Mouse (Mus musculus) heart, embryonic 15.5 days (tissue): ENCODE data around the gene Sord. TPM values are rescaled to one million over a fixed set of nuclear protein-coding genes. Genes with fewer than 3 reads are reported as not detected.

ENCODE experiments used
- ATAC-seq: fragments of 200-750 bp; cut with Nextera tagmentation; replicated peaks from 2 replicates; pipeline ENCODE4 v1.8.0; 2017; ENCODE audit warnings: low read depth, moderate TSS enrichment; ENCODE audit not compliant: insufficient number of reproducible peaks, insufficient read depth, low FRiP score
- H3K27ac ChIP-seq: fragments of 300-500 bp; sonication (generic); 2 replicates; pipeline ENCODE4 v1.5.1; 2015; ENCODE audit warnings: mild to moderate bottlenecking, inconsistent platforms
- H3K27me3 ChIP-seq: fragments of 300-500 bp; sonication (generic); 2 replicates; pipeline ENCODE4 v1.6.1; 2015; ENCODE audit warnings: inconsistent platforms
- H3K36me3 ChIP-seq: fragments of 300-500 bp; sonication (generic); 2 replicates; pipeline ENCODE4 v1.6.1; 2015; ENCODE audit warnings: mild to moderate bottlenecking, inconsistent platforms
- H3K4me1 ChIP-seq: fragments of 300-500 bp; sonication (generic); replicated peaks from 2 replicates; pipeline ENCODE4 v1.6.1; 2015; ENCODE audit warnings: inconsistent platforms
- H3K4me2 ChIP-seq: fragments of 300-500 bp; sonication (generic); 2 replicates; pipeline ENCODE4 v1.6.1; 2015; ENCODE audit warnings: inconsistent platforms, mild to moderate bottlenecking, moderate library complexity
- H3K4me3 ChIP-seq: fragments of 300-500 bp; sonication (generic); 2 replicates; pipeline ENCODE4 v1.5.1; 2015; ENCODE audit warnings: mild to moderate bottlenecking, inconsistent platforms
- H3K9ac ChIP-seq: fragments of 300-500 bp; sonication (generic); 2 replicates; pipeline ENCODE4 v1.6.1; 2015; ENCODE audit warnings: mild to moderate bottlenecking, inconsistent platforms
- H3K9me3 ChIP-seq: fragments of 300-500 bp; sonication (generic); replicated peaks from 2 replicates; pipeline ENCODE4 v1.6.1; 2016; ENCODE audit warnings: inconsistent platforms
- WGBS: fragments of 180-500 bp; shearing (Covaris S2); methylation state at CpG from one replicate; pipeline ENCODE4 v1.1.7; 2015; ENCODE audit warnings: mixed read lengths; 5-methylcytosine and 5-hydroxymethylcytosine counted together
- polyA plus RNA-seq: library from polyadenylated mRNA; unstranded; fragments of >200 nt; fragmentation: Nextera tagmentation; extraction: Ambion mirVana; gene quantifications from 2 replicates; pipeline ENCODE4 v1.2.1, GENCODE M21; 2015

Sord gene
- polyA plus RNA-seq, 1 experiment from 2014 or later: 56.4 TPM

GRCm38 (mm10) chr2:122221378-122221777 lies 13.2 kb upstream of the Sord start:
- 26% methylated on average over 4 of the region's 4 CpGs for WGBS
- H3K36me3 ChIP-seq: no peaks in the 10 kb centered on the region
- no peak overlapping the region for H3K4me2 ChIP-seq
- no peak overlapping the region for H3K4me3 ChIP-seq
- no peak for ATAC-seq
- H3K9ac ChIP-seq: no peak overlapping the region
- H3K27ac ChIP-seq: no peak overlapping the region
- H3K27me3 ChIP-seq: no peaks in the 10 kb centered on the region
- H3K4me1 ChIP-seq: no peaks in the 10 kb centered on the region; the same call in 1 of the 2 replicates
- H3K9me3 ChIP-seq: no peaks in the 10 kb centered on the region

- Histone ChIP-seq H3K4me2 (no peak overlapping the region), H3K9me3 (no peaks in the 10 kb centered on the region), H3K27ac (no peak overlapping the region), H3K36me3 (no peaks in the 10 kb centered on the region), H3K4me3 (no peak overlapping the region), H3K9ac (no peak overlapping the region), H3K27me3 (no peaks in the 10 kb centered on the region), H3K4me1 (no peaks in the 10 kb centered on the region; the same call in 1 of the 2 replicates)
- WGBS: 17% methylated on average over 5 of the region's 5 CpGs
- no peak for ATAC-seq
Measured at GRCm38 (mm10) chr2:122221798-122222197, 12.8 kb upstream of the Sord start.

- Histone ChIP-seq H3K27me3 (no peaks in the 10 kb centered on the region), H3K9ac (no peak overlapping the region), H3K27ac (no peak overlapping the region), H3K9me3 (no peaks in the 10 kb centered on the region), H3K36me3 (no peaks in the 10 kb centered on the region), H3K4me1 (no peaks in the 10 kb centered on the region; the same call in 1 of the 2 replicates), H3K4me2 (no peak overlapping the region), H3K4me3 (no peak overlapping the region)
- no peak for ATAC-seq
- WGBS: 70% methylated on average over 5 of the region's 5 CpGs
Measured at GRCm38 (mm10) chr2:122222272-122222671, 12.3 kb upstream of the Sord start.

GRCm38 (mm10) chr2:122223654-122224053 lies 10.9 kb upstream of the Sord start:
- Histone ChIP-seq H3K9me3 (no peaks in the 10 kb centered on the region), H3K4me3 (no peak overlapping the region), H3K4me2 (no peak overlapping the region), H3K27me3 (no peaks in the 10 kb centered on the region), H3K4me1 (no peaks in the 10 kb centered on the region; the same call in 1 of the 2 replicates), H3K9ac (no peak overlapping the region), H3K36me3 (no peaks in the 10 kb centered on the region), H3K27ac (no peak overlapping the region)
- ATAC-seq: no peak

GRCm38 (mm10) chr2:122230395-122230794 lies 4.2 kb upstream of the Sord start:
- Histone ChIP-seq H3K36me3 (no peaks in the 10 kb centered on the region), H3K4me2 (no peak overlapping the region), H3K27ac (no peak overlapping the region), H3K27me3 (no peaks in the 10 kb centered on the region), H3K9ac (no peak overlapping the region), H3K4me1 (peaks cover 6% of the 10 kb centered on the region), H3K4me3 (no peak overlapping the region), H3K9me3 (no peaks in the 10 kb centered on the region)
- ATAC-seq: no peak
- WGBS: 79% methylated on average over 6 of the region's 6 CpGs

- ATAC-seq: no peak
- no peaks in the 10 kb centered on the region for H3K36me3 ChIP-seq
- 81% methylated on average over 9 of the region's 9 CpGs for WGBS
Measured at GRCm38 (mm10) chr2:122231616-122232015, 2.9 kb upstream of the Sord start.

GRCm38 (mm10) chr2:122233341-122233740 lies 1.2 kb upstream of the Sord start:
- Histone ChIP-seq H3K9me3 (no peaks in the 10 kb centered on the region), H3K27me3 (no peaks in the 10 kb centered on the region), H3K9ac (no peak overlapping the region), H3K27ac (no peak overlapping the region), H3K4me3 (peak overlapping the region; percentile 66; the same call in 1 of the 2 replicates), H3K4me1 (peaks cover 17% of the 10 kb centered on the region), H3K4me2 (peak overlapping the region; percentile 81; the same call in 1 of the 2 replicates), H3K36me3 (no peaks in the 10 kb centered on the region)
- WGBS: 54% methylated on average over 5 of the region's 5 CpGs
- ATAC-seq: no peak

More at GRCm38 (mm10) chr2:122231616-122232015, 2.9 kb upstream of the Sord start:
- peaks cover 10% of the 10 kb centered on the region for H3K4me1 ChIP-seq
- no peak overlapping the region for H3K4me3 ChIP-seq
- no peak overlapping the region for H3K27ac ChIP-seq
- H3K9me3 ChIP-seq: no peaks in the 10 kb centered on the region
- H3K9ac ChIP-seq: no peak overlapping the region
- H3K4me2 ChIP-seq: no peak overlapping the region
- no peaks in the 10 kb centered on the region for H3K27me3 ChIP-seq

GRCm38 (mm10) chr2:122233759-122234557 lies 591 bp upstream of the Sord start:
- H3K4me1 ChIP-seq: peaks cover 17% of the 10 kb centered on the region
- H3K27me3 ChIP-seq: no peaks in the 10 kb centered on the region
- H3K9me3 ChIP-seq: no peaks in the 10 kb centered on the region
- peak overlapping the region; percentile 81 for H3K4me2 ChIP-seq
- ATAC-seq: peak; percentile 6; the same call in 1 of the 2 replicates
- H3K36me3 ChIP-seq: no peaks in the 10 kb centered on the region
- WGBS: 6% methylated on average over 26 of the region's 26 CpGs
- peak overlapping the region; percentile 66 for H3K4me3 ChIP-seq
- peak overlapping the region; percentile 63 for H3K9ac ChIP-seq
- peak overlapping the region; percentile 76 for H3K27ac ChIP-seq

- no peaks in the 10 kb centered on the region for H3K36me3 ChIP-seq
- no peaks in the 10 kb centered on the region for H3K27me3 ChIP-seq
- WGBS: 66% methylated on average over 2 of the region's 2 CpGs
- peak overlapping the region; percentile 66 for H3K4me3 ChIP-seq
- H3K4me1 ChIP-seq: peaks cover 17% of the 10 kb centered on the region
- peak overlapping the region; percentile 81 for H3K4me2 ChIP-seq
- H3K9me3 ChIP-seq: no peaks in the 10 kb centered on the region
- no peak overlapping the region for H3K9ac ChIP-seq
- no peak for ATAC-seq
- H3K27ac ChIP-seq: no peak overlapping the region
Measured at GRCm38 (mm10) chr2:122235425-122235824, 876 bp downstream of the Sord start.

- H3K36me3 ChIP-seq: no peaks in the 10 kb centered on the region
- H3K4me2 ChIP-seq: no peak overlapping the region
- no peaks in the 10 kb centered on the region for H3K27me3 ChIP-seq
- no peak for ATAC-seq
- H3K4me1 ChIP-seq: peaks cover 17% of the 10 kb centered on the region
- H3K9me3 ChIP-seq: no peaks in the 10 kb centered on the region
- no peak overlapping the region for H3K9ac ChIP-seq
- no peak overlapping the region for H3K4me3 ChIP-seq
- H3K27ac ChIP-seq: no peak overlapping the region
Measured at GRCm38 (mm10) chr2:122236321-122236720, 1.8 kb downstream of the Sord start.

- H3K4me2 ChIP-seq: no peak overlapping the region
- no peak overlapping the region for H3K27ac ChIP-seq
- no peak overlapping the region for H3K4me3 ChIP-seq
- ATAC-seq: no peak
- no peak overlapping the region for H3K9ac ChIP-seq
- peaks cover 17% of the 10 kb centered on the region for H3K4me1 ChIP-seq
- 74% methylated on average over 2 of the region's 2 CpGs for WGBS
- H3K27me3 ChIP-seq: no peaks in the 10 kb centered on the region
- no peaks in the 10 kb centered on the region for H3K36me3 ChIP-seq
- no peaks in the 10 kb centered on the region for H3K9me3 ChIP-seq
Measured at GRCm38 (mm10) chr2:122237891-122238470, 3.4 kb downstream of the Sord start.

GRCm38 (mm10) chr2:122240735-122241134 lies 6.2 kb downstream of the Sord start:
- Histone ChIP-seq H3K9ac (no peak overlapping the region), H3K9me3 (no peaks in the 10 kb centered on the region), H3K4me2 (no peak overlapping the region), H3K27ac (no peak overlapping the region), H3K27me3 (no peaks in the 10 kb centered on the region), H3K4me1 (peaks cover 18% of the 10 kb centered on the region; the same call in 1 of the 2 replicates), H3K4me3 (no peak overlapping the region), H3K36me3 (no peaks in the 10 kb centered on the region)
- no peak for ATAC-seq
